Comparison of ENCODE assay signal across 8 mouse cellular contexts in the genomic region with DNA sequence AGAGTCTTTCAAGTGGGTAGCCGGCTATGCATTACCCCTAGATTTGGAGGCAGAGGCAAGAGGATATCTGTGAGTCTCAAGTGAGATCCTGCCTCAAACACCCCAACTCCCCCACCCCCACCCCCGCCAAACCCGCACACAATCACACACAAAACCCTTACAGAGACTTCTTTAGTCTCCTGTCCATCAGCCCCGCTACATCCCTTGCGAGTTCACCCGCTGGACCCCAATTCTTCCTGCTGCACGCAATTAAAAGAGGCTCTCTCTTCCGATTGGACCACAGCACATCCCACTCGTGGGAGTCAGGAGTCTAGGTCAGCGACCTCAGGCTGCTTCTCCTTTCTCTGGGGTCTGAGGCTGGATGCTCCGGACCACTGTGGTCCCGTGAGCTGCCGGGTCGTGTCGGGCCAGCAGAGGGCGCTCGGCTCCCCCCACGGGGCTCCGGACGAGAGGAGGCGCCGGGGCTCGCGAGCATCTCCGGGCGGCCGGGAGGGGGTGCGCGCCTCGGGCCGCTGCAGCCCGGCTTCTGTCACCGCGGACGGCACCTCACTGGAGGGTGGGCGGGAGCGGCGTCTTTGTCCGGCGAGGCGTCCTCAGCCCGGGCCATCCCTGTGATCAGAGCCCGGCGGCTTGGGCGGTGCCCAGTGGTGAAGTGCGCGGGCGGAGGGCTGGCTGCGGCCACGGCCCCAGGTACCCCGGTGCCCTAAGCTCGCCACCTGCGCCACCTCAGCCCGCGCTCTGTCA. TPM values are rescaled to one million over a fixed set of nuclear protein-coding genes. Genes with fewer than 3 reads are reported as not detected.
A peak's percentile ranks its signal among the peaks of the same experiment; 100 is the strongest.
DNase-seq lines count a peak whose midpoint lies in the region; ATAC-seq lines count a peak whose summit lies in the region.

A gene (plus strand): TSS at position 500 of the 744 bp plus-strand sequence.

- H3K4me2 ChIP-seq in hindbrain, embryonic 12.5 days (replicated peaks): peak within 1 kb of the TSS; percentile 97
- peak within 1 kb of the TSS; percentile 74 for H3K4me2 ChIP-seq in lung, embryonic 16.5 days (ENCODE audit: low read depth, low read length)

- H3K27ac ChIP-seq in hindbrain, embryonic 12.5 days: peak within 1 kb of the TSS; percentile 82
- peak within 1 kb of the TSS; percentile 54 for H3K27ac ChIP-seq in lung, embryonic 16.5 days (ENCODE audit: low read length)

- H3K4me3 ChIP-seq in hindbrain, embryonic 12.5 days: peak within 1 kb of the TSS; percentile 70
- peak within 1 kb of the TSS; percentile 58 for H3K4me3 ChIP-seq in lung, embryonic 16.5 days (ENCODE audit: low read length)

- peak; percentile 94 for ATAC-seq in hindbrain, embryonic 12.5 days (ENCODE audit: low FRiP score)
- ATAC-seq in lung, embryonic 16.5 days (ENCODE audit: low read depth): peak; percentile 90

- H3K27me3 ChIP-seq in hindbrain, embryonic 12.5 days: peaks cover 35% of the 10 kb centered on the region
- peaks cover 24% of the 10 kb centered on the region for H3K27me3 ChIP-seq in lung, embryonic 16.5 days (ENCODE audit: control insufficient read depth, insufficient read depth, low read depth, low read length)

- H3K9ac ChIP-seq in hindbrain, embryonic 12.5 days: peak within 1 kb of the TSS; percentile 79
- peak within 1 kb of the TSS; percentile 63 for H3K9ac ChIP-seq in lung, embryonic 16.5 days (ENCODE audit: low read length)

- H3K36me3 ChIP-seq in hindbrain, embryonic 12.5 days: no peaks in the 10 kb centered on the region
- H3K36me3 ChIP-seq in lung, embryonic 16.5 days (ENCODE audit: control insufficient read depth, insufficient read depth, low read length): no peaks in the 10 kb centered on the region

- DNase-seq in adrenal gland, adult (ENCODE audit: inconsistent age in 2 of 2, low spot score in 1 of 2): peak; percentile 77 to 90
- peak; percentile 90 to 96 for DNase-seq in cerebellum, postnatal 4 days (ENCODE audit: low spot score in 2 of 2)
- DNase-seq in frontal cortex, postnatal 36 days (ENCODE audit: low spot score in 2 of 2): peak; percentile 92
- peak; percentile 90 to 92 for DNase-seq in layer of hippocampus, postnatal 14 days (ENCODE audit: low spot score in 2 of 2)
- peak; percentile 85 for DNase-seq in ovary, postnatal 14 days (ENCODE audit: low spot score)
- peak; percentile 12 to 71 for DNase-seq in thymus, postnatal 10 days (ENCODE audit: low spot score in 2 of 2)

- peaks cover 19% of the 10 kb centered on the region for H3K4me1 ChIP-seq in hindbrain, embryonic 12.5 days
- peaks cover 12% of the 10 kb centered on the region for H3K4me1 ChIP-seq in lung, embryonic 16.5 days (replicated peaks; ENCODE audit: control insufficient read depth, insufficient read depth, low read length)

- under 1% methylated on average over 53 of the region's 55 CpGs for WGBS in hindbrain, embryonic 12.5 days
- WGBS in lung, embryonic 16.5 days: 0% methylated on average over 47 of the region's 55 CpGs

- no peaks in the 10 kb centered on the region for H3K9me3 ChIP-seq in hindbrain, embryonic 12.5 days (replicated peaks)
- no peaks in the 10 kb centered on the region for H3K9me3 ChIP-seq in lung, embryonic 16.5 days (ENCODE audit: control insufficient read depth, low read length)

RNA-seq across cellular contexts. Expression of the gene that starts here (rescaled TPM):
- polyA plus RNA-seq in hindbrain, embryonic 12.5 days (2016; fragmentation: Nextera tagmentation; extraction: Ambion mirVana): 48.9 and 49.7 TPM in 2 replicates
- total RNA-seq in layer of hippocampus, postnatal 14 days (2021): 10 to 100 TPM; 32.7 to 33.6 TPM
- polyA plus RNA-seq in lung, embryonic 16.5 days (2015; fragmentation: Nextera tagmentation; extraction: Ambion mirVana): 9.3 and 9.6 TPM in 2 replicates

Comparison
In these comparisons a context has a peak if more than half of its experiments do, and no peak if none do; other contexts are left out.
1. Peak in every context shown above with its lines: DNase-seq, ATAC-seq, H3K4me3 ChIP-seq and H3K27ac ChIP-seq.
2. DNase-seq: peak in every context shown above with its lines; median percentile 93 in cerebellum, postnatal 4 days; 92 in frontal cortex, postnatal 36 days; 91 in layer of hippocampus, postnatal 14 days; 85 in ovary, postnatal 14 days; 84 in adrenal gland, adult; 42 in thymus, postnatal 10 days.